In genomic region chr11:110028913-110029695, GRCm38 (mm10) we compare ENCODE assay signal across 10 mouse cellular contexts. TPM values are rescaled to one million over a fixed set of nuclear protein-coding genes. Genes with fewer than 3 reads are reported as not detected.
DNase-seq lines count a peak whose midpoint lies in the region; ATAC-seq and TF ChIP-seq lines count a peak whose summit lies in the region.
"Had no signal": no experiment of that assay in that cellular context is flagged by ENCODE, and none has a peak within 500 bp of the region (broad histone marks: within the 10 kb centered on the region; RNA-seq: fewer than 3 reads in every experiment).

No protein-coding gene starts in this region.

- 68% methylated on average over 7 of the region's 7 CpGs for WGBS in hindbrain, embryonic 12.5 days

- H3K4me2 ChIP-seq in hindbrain, embryonic 12.5 days (replicated peaks) = no peak overlapping the region
- H3K4me2 ChIP-seq: neural tube, embryonic 13.5 days had no signal

- peak; percentile 65 for DNase-seq in gastrocnemius, adult 2 months
- DNase-seq in gastrocnemius, postnatal 4 days (ENCODE audit: low spot score in 2 of 2) = no peak
- peak; percentile 74 for DNase-seq in fibroblast of lung, adult 2 months (ENCODE audit: low read depth)
- DNase-seq in kidney, postnatal 10 days = peak; percentile 34
- peak; percentile 19 for DNase-seq in lung, postnatal 36 days
- DNase-seq in thymus, postnatal 14 days = no peak
- no peak for DNase-seq in cerebellum, adult 11 months
- DNase-seq: cerebellum, adult 18-20 months had no signal

- H3K9ac ChIP-seq in hindbrain, embryonic 12.5 days = no peak overlapping the region
- H3K9ac ChIP-seq: neural tube, embryonic 13.5 days had no signal

- H3K27me3 ChIP-seq in hindbrain, embryonic 12.5 days = no peaks in the 10 kb centered on the region
- H3K27me3 ChIP-seq: neural tube, embryonic 13.5 days had no signal

- intact Hi-C loops in gastrocnemius, adult 2 months (cut with DNase I) = no loop called here

- no peak for ATAC-seq in hindbrain, embryonic 12.5 days (ENCODE audit: low FRiP score)

- no peak overlapping the region for H3K4me3 ChIP-seq in gastrocnemius, adult 2 months
- H3K4me3 ChIP-seq in hindbrain, embryonic 12.5 days = no peak overlapping the region
- H3K4me3 ChIP-seq: neural tube, embryonic 13.5 days had no signal

- no peaks in the 10 kb centered on the region for H3K4me1 ChIP-seq in hindbrain, embryonic 12.5 days
- H3K4me1 ChIP-seq: neural tube, embryonic 13.5 days had no signal

- no peaks in the 10 kb centered on the region for H3K36me3 ChIP-seq in hindbrain, embryonic 12.5 days
- H3K36me3 ChIP-seq: neural tube, embryonic 13.5 days had no signal

- H3K27ac ChIP-seq in gastrocnemius, adult 2 months = peak overlapping the region; percentile 46
- no peak overlapping the region for H3K27ac ChIP-seq in hindbrain, embryonic 12.5 days
- H3K27ac ChIP-seq: neural tube, embryonic 13.5 days had no signal

- no peak for TF ChIP-seq CTCF in gastrocnemius, adult 2 months (IDR thresholded peaks at IDR 0.05)

- no peaks in the 10 kb centered on the region for H3K9me3 ChIP-seq in hindbrain, embryonic 12.5 days (replicated peaks)
- H3K9me3 ChIP-seq: neural tube, embryonic 13.5 days had no signal

RNA-seq across cellular contexts. Expression of gene Abca8b, which starts 33.5 kb away (rescaled TPM):
- 10 to 100 TPM; 12.9 to 17.7 TPM for total RNA-seq in gastrocnemius, adult 2 months (2021)
- 10 to 100 TPM; 14.7 to 15.9 TPM for total RNA-seq in gastrocnemius, postnatal 4 days (2021)
- polyA plus RNA-seq in hindbrain, embryonic 12.5 days (2016; fragmentation: Nextera tagmentation; extraction: Ambion mirVana) = 1.3 and 1.5 TPM in 2 replicates

Comparison
In these comparisons a context has a peak if more than half of its experiments do, and no peak if none do; other contexts are left out.
1. DNase-seq: peak in gastrocnemius, adult 2 months (single experiment), fibroblast of lung, adult 2 months (single experiment), kidney, postnatal 10 days (single experiment) and lung, postnatal 36 days (single experiment); none in gastrocnemius, postnatal 4 days (0 of 2), thymus, postnatal 14 days (single experiment) and cerebellum, adult 11 months (single experiment).